Mouse (Mus musculus): ENCODE data around the gene Adar.

DNA sequence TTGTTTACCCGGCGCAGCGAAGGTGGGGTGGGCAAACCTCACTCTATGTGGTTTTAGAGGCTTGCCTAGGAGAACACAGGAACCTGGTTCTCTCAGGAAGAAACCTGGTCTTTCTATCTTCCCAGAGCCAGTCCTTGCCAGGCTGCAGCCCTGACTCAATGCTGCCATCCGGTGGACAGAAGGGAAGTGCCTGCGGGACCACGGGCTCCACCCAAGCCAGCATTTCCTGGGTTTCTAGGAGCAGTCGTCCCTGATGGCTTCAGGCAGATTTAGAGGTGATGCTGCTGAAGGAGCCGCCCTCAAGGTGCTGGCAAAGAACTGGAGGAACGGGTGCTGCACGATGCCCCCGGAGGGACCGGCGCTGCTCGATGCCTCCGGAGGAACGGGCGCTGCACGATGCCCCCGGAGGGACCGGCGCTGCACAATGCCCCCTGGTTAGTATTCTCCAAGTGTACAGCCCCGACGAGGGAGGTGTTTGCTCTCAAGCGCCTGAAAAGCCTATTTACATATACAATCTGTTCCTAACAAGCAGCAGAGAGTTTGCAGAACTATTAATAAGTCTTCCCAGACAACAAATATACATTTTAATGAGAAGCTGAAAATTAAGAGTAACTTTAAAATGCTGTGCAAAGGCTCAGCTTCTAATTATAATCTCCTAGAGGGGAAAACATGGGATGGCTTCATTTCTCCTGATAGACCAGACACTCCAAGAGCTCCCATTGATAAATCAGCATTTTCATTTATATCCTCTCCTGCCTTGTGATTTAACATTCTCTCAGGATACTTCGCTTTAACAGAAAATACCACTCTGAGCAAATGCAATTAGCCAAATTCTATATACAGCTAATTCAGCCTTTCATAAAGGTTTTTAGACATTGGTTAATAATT lies 25.9 kb upstream of the Adar start:
- peak; percentile 98 for TF ChIP-seq CTCF (IDR thresholded peaks at IDR 0.05; ENCODE audit: borderline replicate concordance, insufficient read depth, low read length)
- TF ChIP-seq POLR2A (IDR thresholded peaks at IDR 0.05; ENCODE audit: low read depth, low read length) = no peak

Measured in embryonic fibroblast, embryonic 13.5 days (primary cell).